Mouse (Mus musculus): ENCODE data around the gene Adprm. TPM values are rescaled to one million over a fixed set of nuclear protein-coding genes. Genes with fewer than 3 reads are reported as not detected.

The Adprm gene
- polyA plus RNA-seq, 1 experiment, result 22.4 TPM

DNA sequence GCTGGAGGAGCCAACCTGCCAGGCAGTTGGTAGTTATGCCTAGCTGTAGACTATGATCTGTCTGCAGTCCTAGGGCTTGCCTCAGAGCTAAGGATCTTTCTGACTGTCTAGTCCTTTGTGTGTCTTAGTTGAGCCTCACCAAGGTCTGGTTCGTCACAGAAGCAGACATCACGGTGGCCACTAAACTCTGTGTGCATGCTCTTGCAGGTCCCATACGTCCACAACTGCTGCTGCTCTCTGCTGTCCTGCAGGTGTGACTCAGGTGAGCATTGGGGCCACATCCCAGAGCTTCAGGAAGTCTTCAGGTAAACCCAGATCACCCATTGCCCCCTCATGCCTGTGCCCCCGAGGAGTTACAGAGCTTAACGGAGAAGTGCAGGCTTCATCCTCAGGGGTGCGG is 26.5 kb upstream of the Adprm start:
- Histone ChIP-seq H3K4me1 (ENCODE audit: control insufficient read depth, insufficient read depth, low read length) (peaks cover 3% of the 10 kb centered on the region; the same call in 1 of the 2 replicates), H3K27ac (ENCODE audit: insufficient read depth, low read length) (no peak overlapping the region), H3K4me3 (ENCODE audit: insufficient read depth, low read length) (no peak overlapping the region)
- TF ChIP-seq CTCF (IDR thresholded peaks at IDR 0.05; ENCODE audit: borderline replicate concordance, insufficient read depth, low read length) (no peak), POLR2A (IDR thresholded peaks at IDR 0.05; ENCODE audit: low read depth, low read length) (no peak)

DNA sequence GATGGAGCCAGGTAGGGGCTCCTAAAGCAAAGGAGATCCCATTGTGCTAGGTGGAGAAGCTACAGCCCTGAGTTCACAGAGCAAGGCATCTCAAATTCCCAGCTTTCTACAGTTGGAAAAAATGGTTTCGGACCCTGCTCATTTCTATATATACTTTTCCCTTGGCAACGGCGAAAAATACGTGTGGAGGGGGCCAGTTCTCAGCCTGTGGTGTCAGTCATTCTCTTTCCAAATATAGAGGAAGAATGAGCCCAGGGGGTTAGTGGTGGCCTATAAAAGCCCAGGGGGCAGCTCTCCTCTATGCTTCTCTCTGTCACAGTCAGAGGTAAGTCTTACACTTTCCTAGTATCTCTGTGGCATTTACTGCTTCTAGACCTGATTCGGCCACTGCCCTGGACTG is 25.6 kb upstream of the Adprm start, which contains the start of gene Myh3:
Gene Myh3 (plus strand): TSS at position 301 of the 400 bp plus-strand sequence.
- no peak within 1 kb of the TSS for H3K27ac ChIP-seq (ENCODE audit: insufficient read depth, low read length)
- no peak within 1 kb of the TSS for H3K4me3 ChIP-seq (ENCODE audit: insufficient read depth, low read length)

DNA sequence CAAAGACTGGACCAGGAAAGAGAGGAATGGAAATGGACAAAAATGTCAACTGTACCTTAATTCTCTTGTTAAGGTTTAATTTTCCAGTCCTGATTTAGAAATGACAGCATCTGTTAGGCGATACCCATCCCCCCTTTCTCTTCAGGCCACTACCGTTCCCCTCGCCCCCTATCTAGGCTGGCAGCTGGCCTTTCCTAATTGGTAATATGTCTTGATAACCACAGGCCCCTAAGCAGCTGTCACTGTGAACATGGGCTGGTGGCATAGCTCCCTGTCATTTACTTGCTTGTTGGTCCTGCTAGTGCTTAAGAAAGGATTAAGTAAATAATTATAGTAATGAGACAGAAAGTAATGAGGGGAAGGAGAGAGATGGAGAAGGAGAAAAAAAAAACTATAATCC is 25.0 kb upstream of the Adprm start:
- H3K4me3 ChIP-seq (ENCODE audit: insufficient read depth, low read length), result no peak overlapping the region
- TF ChIP-seq POLR2A (IDR thresholded peaks at IDR 0.05; ENCODE audit: low read depth, low read length), result no peak
- TF ChIP-seq CTCF (IDR thresholded peaks at IDR 0.05; ENCODE audit: borderline replicate concordance, insufficient read depth, low read length), result no peak
- H3K27ac ChIP-seq (ENCODE audit: insufficient read depth, low read length), result no peak overlapping the region
- peaks cover 3% of the 10 kb centered on the region; the same call in 1 of the 2 replicates for H3K4me1 ChIP-seq (ENCODE audit: control insufficient read depth, insufficient read depth, low read length)

More for the DNA sequence above, 25.6 kb upstream of the Adprm start, which contains the start of gene Myh3:
- TF ChIP-seq CTCF (IDR thresholded peaks at IDR 0.05; ENCODE audit: borderline replicate concordance, insufficient read depth, low read length) (no peak), POLR2A (IDR thresholded peaks at IDR 0.05; ENCODE audit: low read depth, low read length) (no peak)
- H3K4me1 ChIP-seq (ENCODE audit: control insufficient read depth, insufficient read depth, low read length), result peaks cover 3% of the 10 kb centered on the region; the same call in 1 of the 2 replicates

DNA sequence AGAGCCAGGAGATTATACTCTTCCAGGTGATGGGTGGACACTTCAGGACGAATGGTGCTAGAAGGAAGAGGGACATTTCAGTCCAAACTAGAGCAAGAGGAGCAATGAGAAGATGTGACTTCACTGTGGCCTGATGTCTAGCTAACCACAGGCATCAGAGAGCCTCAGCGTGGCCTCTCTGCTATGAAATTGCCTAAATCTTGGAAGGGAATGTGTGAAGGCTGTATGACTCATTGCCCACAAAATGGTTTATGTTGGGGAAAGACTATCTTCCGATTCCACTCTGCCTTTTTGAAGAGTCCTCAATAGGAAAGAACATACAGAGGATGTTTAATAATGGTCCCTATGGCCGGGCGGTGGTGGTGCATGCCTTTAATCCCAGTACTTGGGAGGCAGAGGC is 24.4 kb upstream of the Adprm start:
- no peak overlapping the region for H3K27ac ChIP-seq (ENCODE audit: insufficient read depth, low read length)
- H3K4me1 ChIP-seq (ENCODE audit: control insufficient read depth, insufficient read depth, low read length), result peaks cover 3% of the 10 kb centered on the region; the same call in 1 of the 2 replicates
- no peak for TF ChIP-seq CTCF (IDR thresholded peaks at IDR 0.05; ENCODE audit: borderline replicate concordance, insufficient read depth, low read length)
- no peak for TF ChIP-seq POLR2A (IDR thresholded peaks at IDR 0.05; ENCODE audit: low read depth, low read length)
- no peak overlapping the region for H3K4me3 ChIP-seq (ENCODE audit: insufficient read depth, low read length)

DNA sequence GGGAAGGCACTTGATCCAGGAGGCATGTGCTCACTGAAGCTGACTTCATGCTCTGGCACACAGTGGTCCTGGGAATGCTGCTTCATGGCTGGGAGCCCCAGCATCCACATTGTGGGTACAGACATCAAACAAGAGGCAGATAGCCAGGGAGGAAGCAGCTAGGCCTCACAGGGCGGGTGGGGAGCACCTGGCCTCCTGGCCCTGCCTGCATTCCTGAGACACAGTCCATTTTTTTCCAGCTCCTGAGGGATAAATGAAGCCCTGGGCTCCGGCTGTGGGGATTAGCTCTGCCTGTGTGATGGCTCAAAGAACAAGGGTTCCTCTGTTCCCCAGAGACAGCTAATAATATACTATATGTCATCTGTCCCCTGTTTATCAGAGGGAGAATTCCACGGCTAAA is 22.6 kb upstream of the Adprm start:
- Histone ChIP-seq H3K27ac (ENCODE audit: insufficient read depth, low read length) (no peak overlapping the region), H3K4me1 (ENCODE audit: control insufficient read depth, insufficient read depth, low read length) (peaks cover 3% of the 10 kb centered on the region; the same call in 1 of the 2 replicates), H3K4me3 (ENCODE audit: insufficient read depth, low read length) (no peak overlapping the region)
- TF ChIP-seq CTCF (IDR thresholded peaks at IDR 0.05; ENCODE audit: borderline replicate concordance, insufficient read depth, low read length) (no peak), POLR2A (IDR thresholded peaks at IDR 0.05; ENCODE audit: low read depth, low read length) (no peak)

DNA sequence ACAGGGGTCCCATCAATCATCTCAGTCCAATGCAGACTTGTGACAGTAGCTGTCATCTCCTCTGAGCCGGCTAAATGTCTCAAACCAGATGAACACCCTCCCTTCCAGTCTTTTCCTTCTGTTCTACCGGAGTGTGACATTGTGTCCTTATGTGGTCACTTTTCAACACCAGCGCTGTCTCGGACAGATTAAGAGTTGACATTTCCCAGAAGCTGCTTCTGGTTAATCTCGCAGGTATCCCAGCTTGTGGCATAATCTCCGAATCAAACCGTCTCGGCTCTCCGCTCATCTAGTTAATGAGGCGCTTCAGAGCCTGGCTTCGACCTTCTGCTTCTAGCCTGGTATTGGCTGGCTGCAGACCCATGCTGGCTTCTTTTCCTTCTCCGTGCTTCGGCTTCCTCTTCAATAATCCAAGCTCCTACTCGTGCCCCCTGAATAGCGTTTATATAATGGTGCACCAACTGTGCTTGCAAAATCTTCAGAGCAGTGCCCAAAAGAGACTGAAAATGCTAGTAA is 20.3 kb upstream of the Adprm start:
- Histone ChIP-seq H3K4me1 (ENCODE audit: control insufficient read depth, insufficient read depth, low read length) (peaks cover 3% of the 10 kb centered on the region; the same call in 1 of the 2 replicates), H3K27ac (ENCODE audit: insufficient read depth, low read length) (no peak overlapping the region), H3K4me3 (ENCODE audit: insufficient read depth, low read length) (no peak overlapping the region)
- TF ChIP-seq CTCF (IDR thresholded peaks at IDR 0.05; ENCODE audit: borderline replicate concordance, insufficient read depth, low read length) (no peak), POLR2A (IDR thresholded peaks at IDR 0.05; ENCODE audit: low read depth, low read length) (no peak)

DNA sequence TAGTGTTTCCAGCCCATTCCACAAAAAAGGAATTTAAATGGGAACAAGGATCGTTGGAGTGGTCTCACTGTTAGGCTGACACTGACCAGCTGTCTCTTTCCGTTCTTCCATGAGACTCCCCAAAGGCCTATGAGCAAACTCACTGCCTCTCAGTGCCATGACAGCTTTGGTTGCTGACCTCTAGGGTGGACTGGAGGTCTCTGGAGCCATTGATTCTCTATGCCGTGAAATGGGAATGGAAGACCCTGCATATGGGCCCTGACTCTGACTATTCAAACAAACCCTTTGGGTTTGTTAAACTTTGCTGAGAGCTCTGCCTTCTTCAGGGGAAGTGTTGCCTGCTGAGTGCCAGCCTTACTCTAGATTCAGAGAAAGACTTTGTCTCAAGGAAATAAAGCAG is 15.3 kb upstream of the Adprm start:
- no peak for TF ChIP-seq POLR2A (IDR thresholded peaks at IDR 0.05; ENCODE audit: low read depth, low read length)
- Histone ChIP-seq H3K4me3 (ENCODE audit: insufficient read depth, low read length) (no peak overlapping the region), H3K27ac (ENCODE audit: insufficient read depth, low read length) (no peak overlapping the region), H3K4me1 (ENCODE audit: control insufficient read depth, insufficient read depth, low read length) (no peaks in the 10 kb centered on the region)

DNA sequence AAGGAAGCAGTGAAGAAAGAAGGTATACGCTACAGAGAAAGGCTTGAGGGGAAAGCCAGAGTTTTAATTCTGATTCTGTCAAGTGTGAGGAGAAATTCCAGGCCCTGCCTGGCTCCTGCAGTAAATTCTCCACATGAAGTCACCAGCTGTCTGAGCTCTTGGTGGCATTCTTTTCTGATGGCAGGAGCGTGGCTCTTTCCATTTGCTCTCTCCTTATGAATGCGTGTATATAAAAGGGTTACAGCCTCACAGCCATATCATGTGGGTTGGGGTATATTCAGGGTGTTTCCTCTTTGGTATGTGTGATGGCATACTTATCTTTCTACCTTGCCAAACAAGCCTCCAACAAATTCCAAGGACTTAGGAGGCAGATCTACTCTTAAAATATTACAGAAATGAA is 10.3 kb upstream of the Adprm start:
- Histone ChIP-seq H3K27ac (ENCODE audit: insufficient read depth, low read length) (no peak overlapping the region), H3K4me1 (ENCODE audit: control insufficient read depth, insufficient read depth, low read length) (no peaks in the 10 kb centered on the region), H3K4me3 (ENCODE audit: insufficient read depth, low read length) (no peak overlapping the region)
- TF ChIP-seq POLR2A (IDR thresholded peaks at IDR 0.05; ENCODE audit: low read depth, low read length), result no peak
- TF ChIP-seq CTCF (IDR thresholded peaks at IDR 0.05; ENCODE audit: borderline replicate concordance, insufficient read depth, low read length), result no peak

DNA sequence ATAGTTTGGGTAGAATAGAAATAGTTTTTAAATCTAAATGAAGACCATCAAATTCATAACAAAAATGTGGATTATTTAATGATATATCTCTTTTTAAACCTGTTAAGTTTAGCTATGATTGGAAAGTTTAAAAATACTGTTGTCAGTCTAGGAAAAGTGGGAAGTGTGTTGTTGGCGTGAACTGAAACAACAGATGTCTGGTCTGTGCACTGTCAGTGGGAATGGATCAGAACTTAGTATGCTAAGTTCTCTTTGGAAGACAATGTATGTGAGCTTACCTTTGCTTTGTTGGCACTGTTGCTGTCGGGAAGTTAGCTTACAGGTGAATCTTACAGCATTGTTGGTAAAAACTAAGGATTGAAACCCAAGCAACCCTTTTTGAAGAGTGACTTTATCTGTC is 8.9 kb upstream of the Adprm start:
- no peak overlapping the region for H3K4me3 ChIP-seq (ENCODE audit: insufficient read depth, low read length)
- no peaks in the 10 kb centered on the region for H3K4me1 ChIP-seq (ENCODE audit: control insufficient read depth, insufficient read depth, low read length)
- H3K27ac ChIP-seq (ENCODE audit: insufficient read depth, low read length), result no peak overlapping the region
- TF ChIP-seq CTCF (IDR thresholded peaks at IDR 0.05; ENCODE audit: borderline replicate concordance, insufficient read depth, low read length), result no peak
- TF ChIP-seq POLR2A (IDR thresholded peaks at IDR 0.05; ENCODE audit: low read depth, low read length), result no peak

DNA sequence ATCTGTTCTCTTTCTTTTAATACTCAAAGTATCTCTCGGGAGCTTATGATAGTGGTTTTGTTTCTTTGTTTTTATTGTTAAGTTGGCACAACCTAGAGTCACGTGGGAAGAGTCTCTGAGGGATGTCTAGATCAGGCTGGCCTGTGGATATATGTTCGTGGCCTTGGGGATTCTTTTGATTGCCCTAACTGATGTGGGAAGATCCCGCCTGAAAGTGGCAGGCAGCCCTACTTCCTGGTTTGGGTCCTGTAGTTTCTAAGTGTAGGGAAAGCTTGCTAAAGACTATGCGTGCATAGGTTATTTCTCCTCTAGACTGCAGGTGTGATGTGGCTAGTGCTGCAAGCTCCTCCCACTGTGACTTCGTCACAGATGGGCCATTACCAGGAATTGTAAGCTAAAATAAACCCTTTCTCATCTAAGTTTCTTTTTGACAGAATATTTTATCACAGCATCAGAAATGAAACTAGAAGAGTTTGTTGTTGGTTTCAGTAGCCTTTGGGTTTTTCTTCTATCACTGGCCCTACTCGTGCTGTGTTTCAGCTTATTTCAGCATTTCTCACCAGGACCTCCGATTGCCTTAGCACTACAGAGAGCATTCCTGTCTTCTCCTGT is 2.5 kb upstream of the Adprm start:
- H3K4me1 ChIP-seq (ENCODE audit: control insufficient read depth, insufficient read depth, low read length), result no peaks in the 10 kb centered on the region; the same call in 1 of the 2 replicates
- H3K4me3 ChIP-seq (ENCODE audit: insufficient read depth, low read length), result no peak overlapping the region
- TF ChIP-seq CTCF (IDR thresholded peaks at IDR 0.05; ENCODE audit: borderline replicate concordance, insufficient read depth, low read length) (no peak), POLR2A (IDR thresholded peaks at IDR 0.05; ENCODE audit: low read depth, low read length) (no peak)
- no peak overlapping the region for H3K27ac ChIP-seq (ENCODE audit: insufficient read depth, low read length)

Measured in embryonic fibroblast, embryonic 13.5 days (primary cell).